Mouse (Mus musculus): ENCODE measurements around the gene Mrpl57.
"Not testable (repeated sequence)": the region's sequence is repeated elsewhere in the genome, so short reads cannot be mapped to it uniquely, and the experiment has no call there.

The Mrpl57 gene

DNA sequence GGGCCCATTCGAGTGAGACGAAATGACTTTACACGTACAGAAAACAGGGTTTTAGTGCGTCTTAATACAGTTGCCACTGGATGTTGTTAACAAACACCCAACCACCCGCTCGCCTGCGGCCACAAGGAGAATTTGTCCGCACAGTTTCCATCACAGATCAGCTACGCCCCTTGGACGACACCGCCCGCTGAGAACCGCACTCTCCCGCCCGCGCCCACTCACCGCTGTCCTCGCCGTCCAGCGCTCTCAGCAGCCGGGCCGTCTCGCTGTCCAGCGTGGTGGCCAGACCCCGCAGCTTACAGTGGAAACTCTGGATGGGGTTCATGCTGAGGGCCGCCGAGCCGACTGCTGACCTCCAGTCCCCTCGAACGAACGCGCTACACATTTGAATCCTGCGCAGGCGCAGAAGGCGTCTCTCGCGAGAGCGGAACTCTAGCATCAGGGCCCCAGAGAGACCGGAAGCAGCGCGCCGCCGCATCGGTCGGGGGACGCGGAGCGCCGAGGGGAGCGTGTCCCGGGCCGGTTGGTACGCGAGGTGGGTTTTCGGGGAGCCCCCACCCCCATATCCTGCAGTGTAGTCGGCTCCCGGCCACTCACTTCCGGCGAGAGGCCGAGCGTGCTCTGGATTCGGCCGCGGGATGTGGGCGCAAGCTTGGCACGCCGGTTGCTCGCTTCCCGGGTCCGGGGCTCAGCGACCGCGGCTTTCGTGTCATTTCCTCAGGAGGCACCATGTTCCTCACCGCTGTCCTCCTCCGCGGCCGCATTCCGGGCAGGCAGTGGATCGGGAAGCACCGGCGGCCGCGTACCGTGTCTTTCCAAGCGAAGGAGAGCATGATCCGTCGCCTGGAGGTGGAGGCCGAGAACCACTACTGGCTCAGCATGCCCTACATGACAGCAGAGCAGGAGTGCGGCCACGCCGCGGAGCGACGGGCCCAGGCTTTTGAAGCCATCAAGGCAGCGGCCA, at the start of gene Mrpl57, which contains the start of gene Ska3:
Gene Mrpl57, plus strand, starts transcription at position 447 of the 964 bp plus-strand sequence.
Gene Ska3, minus strand, starts transcription at position 398 of the 964 bp plus-strand sequence.
- DNase-seq = peak; percentile 92

DNA sequence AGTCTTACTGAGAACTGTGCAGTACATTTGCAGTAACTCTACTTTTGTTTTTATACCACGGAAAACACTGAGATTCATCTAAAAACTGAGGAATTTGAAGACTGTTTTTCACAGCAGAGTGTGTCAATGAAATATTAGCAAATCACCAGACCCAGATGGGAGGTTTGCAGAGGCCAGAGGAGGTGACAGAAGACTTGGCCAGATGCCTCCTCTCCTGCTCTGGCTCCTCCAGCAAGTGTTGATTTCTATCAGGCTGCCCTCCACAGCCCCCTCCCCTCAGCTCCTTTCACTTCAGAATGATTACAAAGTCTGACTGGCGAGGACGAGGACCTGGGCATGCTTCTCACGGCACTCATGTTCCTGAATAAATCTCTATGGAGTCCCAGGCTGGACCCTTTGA, 38.6 kb upstream of the Mrpl57 start:
- no peak for DNase-seq

GRCm38 (mm10) chr14:57789311-57789710, 36.7 kb upstream of the Mrpl57 start:
- no peak for DNase-seq

- no peak for DNase-seq
Observed at GRCm38 (mm10) chr14:57789759-57790158, 36.3 kb upstream of the Mrpl57 start.

DNA sequence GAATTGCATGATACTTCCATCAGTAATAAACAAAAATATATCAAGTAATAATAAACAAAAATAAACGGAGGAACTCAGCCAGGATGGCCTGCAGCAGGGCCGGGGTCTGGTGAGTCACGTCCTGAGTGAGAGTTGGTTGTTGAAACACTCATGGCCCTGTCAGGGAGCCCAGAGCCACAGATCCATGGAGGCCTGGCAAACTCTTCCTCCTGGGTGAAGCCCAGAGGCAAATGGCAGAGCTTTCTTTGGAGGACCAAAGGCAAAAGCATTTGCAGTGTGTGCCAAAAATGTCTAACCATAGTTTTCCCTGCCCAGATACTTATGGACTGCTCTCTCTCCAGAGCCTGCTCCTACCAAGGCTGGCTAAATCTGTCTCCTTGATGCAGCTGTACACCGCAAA, 34.9 kb upstream of the Mrpl57 start:
- no peak for DNase-seq

GRCm38 (mm10) chr14:57797551-57797950, 28.5 kb upstream of the Mrpl57 start:
- no peak for DNase-seq

- peak; percentile 99 for DNase-seq
Observed at GRCm38 (mm10) chr14:57797991-57798931, 27.8 kb upstream of the Mrpl57 start, which contains the start of gene Sap18. TSS of gene Sap18 (plus strand) at chr14:57798180.

DNA sequence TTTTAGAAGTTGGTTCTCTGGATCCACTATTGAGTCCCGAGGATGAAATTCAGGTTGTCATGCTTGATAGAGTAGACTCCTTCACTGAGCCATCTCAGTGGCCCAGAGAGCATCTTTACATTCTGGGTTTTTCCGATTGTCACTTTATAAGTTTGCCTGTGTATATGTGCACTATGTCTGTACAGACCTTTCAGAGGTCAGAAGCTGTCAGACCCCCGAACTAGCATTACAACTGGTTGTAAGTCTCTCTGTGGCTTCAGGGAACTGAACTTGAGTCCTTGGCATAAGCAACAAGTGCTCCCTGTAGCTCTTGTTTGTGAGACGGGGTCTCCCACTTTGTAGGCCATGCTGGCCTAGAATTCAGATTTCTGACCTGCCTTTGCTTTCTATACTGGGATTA, 22.3 kb upstream of the Mrpl57 start:
- no peak for DNase-seq

DNA sequence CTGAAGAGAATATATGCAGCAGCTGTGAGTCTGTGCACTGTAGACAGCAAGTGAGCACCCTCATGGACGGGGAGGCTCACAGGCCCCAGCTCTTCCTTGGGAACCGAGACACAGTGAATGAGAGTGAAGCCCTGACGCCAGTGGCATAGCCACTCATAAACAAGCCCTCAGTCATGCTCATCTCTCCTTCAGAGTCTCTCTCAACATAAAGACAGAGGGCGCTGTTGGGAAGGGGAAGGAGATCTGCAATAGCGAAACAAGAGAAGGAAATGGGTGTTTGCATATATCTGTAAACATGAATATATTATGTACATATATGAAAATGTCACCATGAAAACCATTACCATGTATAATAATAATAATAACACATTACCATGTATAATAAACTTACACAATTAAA, 17.5 kb upstream of the Mrpl57 start:
- no peak for DNase-seq

GRCm38 (mm10) chr14:57810886-57811285, 15.1 kb upstream of the Mrpl57 start:
- no peak for DNase-seq

GRCm38 (mm10) chr14:57811844-57812243, 14.2 kb upstream of the Mrpl57 start:
- no peak for DNase-seq

- DNase-seq = no peak
Observed at GRCm38 (mm10) chr14:57820839-57821238, 5.2 kb upstream of the Mrpl57 start.

- no peak for DNase-seq
Observed at GRCm38 (mm10) chr14:57827284-57827683, 1.2 kb downstream of the Mrpl57 start.

DNA sequence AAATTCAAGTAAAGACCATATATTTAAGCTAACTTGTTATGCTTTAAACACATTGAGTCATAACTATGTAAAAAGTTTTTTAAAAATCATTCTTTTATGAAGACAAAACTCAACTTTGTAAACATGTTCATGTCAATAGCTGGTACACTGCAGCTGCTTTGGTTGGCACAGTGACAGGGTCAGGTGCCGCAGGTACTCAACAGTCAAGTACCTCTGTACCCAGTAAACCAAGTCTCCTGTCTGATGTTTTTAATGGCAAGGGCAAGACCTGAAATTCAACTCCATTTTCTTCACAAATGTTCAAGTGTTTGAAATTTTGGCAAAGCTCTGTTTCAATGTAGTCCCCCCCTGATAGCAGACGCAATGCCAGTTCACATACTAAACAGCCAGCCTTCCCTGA, 7.5 kb downstream of the Mrpl57 start:
- no peak for DNase-seq

- DNase-seq = no peak
Observed at GRCm38 (mm10) chr14:57835157-57835556, 9.1 kb downstream of the Mrpl57 start.

- no peak for DNase-seq
Observed at GRCm38 (mm10) chr14:57844535-57844934, 18.5 kb downstream of the Mrpl57 start.

GRCm38 (mm10) chr14:57848061-57848460, 22.0 kb downstream of the Mrpl57 start:
- not testable (repeated sequence) for DNase-seq

- DNase-seq = no peak
Observed at GRCm38 (mm10) chr14:57848646-57849045, 22.6 kb downstream of the Mrpl57 start.

DNA sequence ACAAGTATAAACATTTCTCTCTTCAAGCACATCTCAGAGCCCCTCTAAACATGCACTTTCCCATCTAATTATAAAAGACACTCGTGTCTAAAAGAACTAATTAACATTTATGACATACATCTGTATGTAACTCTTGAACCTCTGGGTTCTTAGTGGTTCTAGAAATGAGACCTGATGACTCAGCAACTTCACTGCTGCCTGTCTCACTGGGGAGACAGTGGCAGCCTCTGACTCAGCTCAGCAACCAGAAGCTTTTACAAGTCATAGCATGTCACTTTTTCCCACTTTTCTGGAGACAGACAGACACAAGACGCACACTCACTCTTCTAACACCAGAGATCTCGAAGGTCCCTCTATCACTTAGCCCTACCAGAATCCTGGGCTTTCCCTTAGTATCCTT, 24.3 kb downstream of the Mrpl57 start:
- no peak for DNase-seq

- no peak for DNase-seq
Observed at GRCm38 (mm10) chr14:57852961-57853360, 26.9 kb downstream of the Mrpl57 start.

- not testable (repeated sequence) for DNase-seq
Observed at GRCm38 (mm10) chr14:57856037-57856436, 30.0 kb downstream of the Mrpl57 start.

GRCm38 (mm10) chr14:57858601-57859000, 32.6 kb downstream of the Mrpl57 start:
- no peak for DNase-seq

GRCm38 (mm10) chr14:57859520-57859919, 33.5 kb downstream of the Mrpl57 start:
- DNase-seq = peak; percentile 9

All from kidney, adult 9 months (tissue).